Comparison of ENCODE assay signal across 9 mouse cellular contexts in genomic region chr4:117885994-117886393, GRCm38 (mm10). TPM values are rescaled to one million over a fixed set of nuclear protein-coding genes. Genes with fewer than 3 reads are reported as not detected.
DNase-seq lines count a peak whose midpoint lies in the region; ATAC-seq and TF ChIP-seq lines count a peak whose summit lies in the region.
"Had no signal": no experiment of that assay in that cellular context is flagged by ENCODE, and none has a peak within 500 bp of the region (broad histone marks: within the 10 kb centered on the region; RNA-seq: fewer than 3 reads in every experiment).

No protein-coding gene starts in this region.

- TF ChIP-seq CTCF in thymus, adult 2 months (IDR thresholded peaks at IDR 0.05; ENCODE audit: borderline replicate concordance, control insufficient read depth, extremely low read depth, insufficient read depth, low read length, poor library complexity): no peak
- no peak for TF ChIP-seq CTCF in liver, embryonic 14.5 days (IDR thresholded peaks at IDR 0.05; ENCODE audit: low read depth)

- no peak overlapping the region for H3K27ac ChIP-seq in thymus, adult 2 months (ENCODE audit: control insufficient read depth, insufficient read depth, low read length)
- H3K27ac ChIP-seq in liver, embryonic 14.5 days: peak overlapping the region; percentile 69

- ATAC-seq in erythroblast, adult 5-6 weeks (replicated peaks; ENCODE audit: low FRiP score, poor library complexity, severe bottlenecking): no peak
- ATAC-seq in liver, embryonic 14.5 days (ENCODE audit: insufficient read depth): no peak
- no peak for ATAC-seq in monocyte, adult 5-6 weeks (replicated peaks; ENCODE audit: insufficient number of reproducible peaks, low FRiP score, low TSS enrichment, poor library complexity, severe bottlenecking)

- peaks cover 64% of the 10 kb centered on the region for H3K4me1 ChIP-seq in erythroblast, embryonic 14.5 days (ENCODE audit: control insufficient read depth)
- peaks cover 13% of the 10 kb centered on the region for H3K4me1 ChIP-seq in thymus, adult 2 months (replicated peaks; ENCODE audit: control insufficient read depth, insufficient read depth, low read length)
- H3K4me1 ChIP-seq in liver, embryonic 14.5 days (replicated peaks; ENCODE audit: control insufficient read depth in 2 of 2, insufficient read depth in 2 of 2, low read length in 1 of 2): peaks cover 8 to 13% of the 10 kb centered on the region in 2 experiments

- TF ChIP-seq EP300 in liver, embryonic 14.5 days (IDR thresholded peaks at IDR 0.05; ENCODE audit: low read depth): no peak

- H3K9me3 ChIP-seq in erythroblast, embryonic 14.5 days (ENCODE audit: control insufficient read depth, low read length): no peaks in the 10 kb centered on the region
- no peaks in the 10 kb centered on the region for H3K9me3 ChIP-seq in liver, embryonic 14.5 days (ENCODE audit: control insufficient read depth, low read length)

- WGBS in thymus, adult 2 months: 81% methylated on average over 9 of the region's 9 CpGs
- 63% methylated on average over 9 of the region's 9 CpGs for WGBS in liver, embryonic 14.5 days (ENCODE audit: insufficient replicate concordance)

- TF ChIP-seq POLR2A in thymus, adult 2 months (IDR thresholded peaks at IDR 0.05; ENCODE audit: control insufficient read depth, extremely low read depth, insufficient read depth, low read length, poor library complexity): no peak

- H3K4me3 ChIP-seq in erythroblast, embryonic 14.5 days (replicated peaks): peak overlapping the region; percentile 92
- peak overlapping the region; percentile 13 for H3K4me3 ChIP-seq in thymus, adult 2 months (ENCODE audit: control insufficient read depth, insufficient read depth, low read length)
- H3K4me3 ChIP-seq in liver, embryonic 14.5 days (ENCODE audit: insufficient read depth in 1 of 2, low read depth in 2 of 2, low read length in 2 of 2): peak overlapping the region; percentile 86 to 94

- DNase-seq in thymus, adult 2 months: no peak
- no peak for DNase-seq in thymus, postnatal 4 days
- no peak for DNase-seq in liver, embryonic 14.5 days (ENCODE audit: low read depth in 3 of 3, low spot score in 3 of 3)
- no peak for DNase-seq in retina, embryonic 14.5 days (ENCODE audit: low spot score)
- no peak for DNase-seq in spleen, postnatal 4 days (ENCODE audit: low spot score in 2 of 2)

- peak overlapping the region; percentile 96 for H3K9ac ChIP-seq in liver, embryonic 14.5 days (replicated peaks)

- peak overlapping the region; percentile 80 for H3K4me2 ChIP-seq in liver, embryonic 14.5 days (ENCODE audit: low read depth)

- peaks cover 35% of the 10 kb centered on the region for H3K27me3 ChIP-seq in erythroblast, embryonic 14.5 days (ENCODE audit: control insufficient read depth)
- no peaks in the 10 kb centered on the region; the same call in 1 of the 2 replicates for H3K27me3 ChIP-seq in thymus, adult 2 months (ENCODE audit: control insufficient read depth, insufficient read depth, low read length)
- H3K27me3 ChIP-seq in liver, embryonic 14.5 days (ENCODE audit: control insufficient read depth, insufficient read depth, low read length): peaks cover 20% of the 10 kb centered on the region

- peaks cover 52% of the 10 kb centered on the region for H3K36me3 ChIP-seq in erythroblast, embryonic 14.5 days (ENCODE audit: control insufficient read depth)
- H3K36me3 ChIP-seq in thymus, adult 2 months (ENCODE audit: control insufficient read depth, insufficient read depth, low read length): no peaks in the 10 kb centered on the region; the same call in 1 of the 2 replicates
- H3K36me3 ChIP-seq in liver, embryonic 14.5 days (replicated peaks; ENCODE audit: control insufficient read depth, insufficient read depth, low read depth): peaks cover 21% of the 10 kb centered on the region

RNA-seq across cellular contexts. Expression of gene Atp6v0b, which starts 1.1 kb away (rescaled TPM):
- polyA plus RNA-seq in erythroblast, embryonic 14.5 days (2012): 37.5 and 76.2 TPM in 2 replicates
- 214 and 246 TPM in 2 replicates for total RNA-seq in erythroblast, adult 5-6 weeks (2015; ENCODE audit: low replicate concordance)
- total RNA-seq in erythroblast, adult 5-6 weeks (2017; ENCODE audit: low replicate concordance): 60.4 and 72.2 TPM in 2 replicates
- 372 and 526 TPM in 2 replicates for polyA plus RNA-seq in thymus, adult 2 months (2012; rRNA removed)
- polyA plus RNA-seq in liver, embryonic 14.5 days (2012; rRNA removed): 118 and 122 TPM in 2 replicates
- 152 and 165 TPM in 2 replicates for polyA plus RNA-seq in liver, embryonic 14.5 days (2014; fragmentation: Nextera tagmentation; extraction: Ambion mirVana)
- total RNA-seq in monocyte, adult 5-6 weeks (2017): 121 to 188 TPM (median 178 TPM) in 3 replicates

RNA-seq across cellular contexts. Expression of gene B4galt2, which starts 2.7 kb away (rescaled TPM):
- 0.23 and 0.25 TPM in 2 replicates for polyA plus RNA-seq in erythroblast, embryonic 14.5 days (2012)
- total RNA-seq in erythroblast, adult 5-6 weeks (2015; ENCODE audit: low replicate concordance): 0.19 TPM in 1 of 2 replicates, not detected in the other
- 0.14 TPM in 1 of 2 replicates, not detected in the other for total RNA-seq in erythroblast, adult 5-6 weeks (2017; ENCODE audit: low replicate concordance)
- 3.7 and 4.4 TPM in 2 replicates for polyA plus RNA-seq in thymus, adult 2 months (2012; rRNA removed)
- polyA plus RNA-seq in liver, embryonic 14.5 days (2012; rRNA removed): 2.1 and 2.4 TPM in 2 replicates
- 1.5 and 1.7 TPM in 2 replicates for polyA plus RNA-seq in liver, embryonic 14.5 days (2014; fragmentation: Nextera tagmentation; extraction: Ambion mirVana)
- total RNA-seq in monocyte, adult 5-6 weeks (2017): not detected in 3 replicates
- total RNA-seq: neutrophil, adult 5-6 weeks had no signal

RNA-seq across cellular contexts. Expression of gene Dph2, which starts 5.8 kb away (rescaled TPM):
- 0.31 and 0.65 TPM in 2 replicates for polyA plus RNA-seq in erythroblast, embryonic 14.5 days (2012)
- total RNA-seq in erythroblast, adult 5-6 weeks (2015; ENCODE audit: low replicate concordance): 0.96 and 2.9 TPM in 2 replicates
- 0.51 and 1.5 TPM in 2 replicates for total RNA-seq in erythroblast, adult 5-6 weeks (2017; ENCODE audit: low replicate concordance)
- polyA plus RNA-seq in thymus, adult 2 months (2012; rRNA removed): 38.8 and 45.8 TPM in 2 replicates
- 6.8 and 6.9 TPM in 2 replicates for polyA plus RNA-seq in liver, embryonic 14.5 days (2012; rRNA removed)
- polyA plus RNA-seq in liver, embryonic 14.5 days (2014; fragmentation: Nextera tagmentation; extraction: Ambion mirVana): 5.1 and 6.3 TPM in 2 replicates
- total RNA-seq in monocyte, adult 5-6 weeks (2017): 2.1 to 15.0 TPM (median 4.2 TPM) in 3 replicates

RNA-seq across cellular contexts. Expression of gene Ccdc24, which starts 13.6 kb away (rescaled TPM):
- 0.06 and 0.07 TPM in 2 replicates for polyA plus RNA-seq in erythroblast, embryonic 14.5 days (2012)
- total RNA-seq in erythroblast, adult 5-6 weeks (2015; ENCODE audit: low replicate concordance): not detected in 2 replicates
- total RNA-seq in erythroblast, adult 5-6 weeks (2017; ENCODE audit: low replicate concordance): 0.43 and 5.3 TPM in 2 replicates
- polyA plus RNA-seq in thymus, adult 2 months (2012; rRNA removed): 0.51 and 0.81 TPM in 2 replicates
- 0.57 and 0.77 TPM in 2 replicates for polyA plus RNA-seq in liver, embryonic 14.5 days (2012; rRNA removed)
- 0.63 and 1.7 TPM in 2 replicates for polyA plus RNA-seq in liver, embryonic 14.5 days (2014; fragmentation: Nextera tagmentation; extraction: Ambion mirVana)
- not detected in 3 replicates for total RNA-seq in monocyte, adult 5-6 weeks (2017)
- total RNA-seq: neutrophil, adult 5-6 weeks had no signal

RNA-seq across cellular contexts. Expression of gene Ipo13, which starts 28.8 kb away (rescaled TPM):
- 3.5 and 3.8 TPM in 2 replicates for polyA plus RNA-seq in erythroblast, embryonic 14.5 days (2012)
- 8.5 and 14.2 TPM in 2 replicates for total RNA-seq in erythroblast, adult 5-6 weeks (2015; ENCODE audit: low replicate concordance)
- 3.2 and 4.0 TPM in 2 replicates for total RNA-seq in erythroblast, adult 5-6 weeks (2017; ENCODE audit: low replicate concordance)
- 87.7 and 96.0 TPM in 2 replicates for polyA plus RNA-seq in thymus, adult 2 months (2012; rRNA removed)
- polyA plus RNA-seq in liver, embryonic 14.5 days (2012; rRNA removed): 15.4 and 16.8 TPM in 2 replicates
- polyA plus RNA-seq in liver, embryonic 14.5 days (2014; fragmentation: Nextera tagmentation; extraction: Ambion mirVana): 14.9 and 18.2 TPM in 2 replicates
- total RNA-seq in monocyte, adult 5-6 weeks (2017): 4.4 to 15.6 TPM (median 7.5 TPM) in 3 replicates

Comparison
In these comparisons a context has a peak if more than half of its experiments do, and no peak if none do; other contexts are left out.
1. H3K4me3 ChIP-seq: peak in every context shown above with its lines; median percentile 92 in erythroblast, embryonic 14.5 days; 90 in liver, embryonic 14.5 days; 13 in thymus, adult 2 months.